Mouse (Mus musculus): ENCODE data around the gene Ctsw. TPM values are rescaled to one million over a fixed set of nuclear protein-coding genes. Genes with fewer than 3 reads are reported as not detected.

The Ctsw gene
- polyA plus RNA-seq (2015; fragmentation: Nextera tagmentation; extraction: Ambion mirVana) = 0.53 and 0.54 TPM in 2 replicates

- WGBS (ENCODE audit: insufficient replicate concordance) = 28% methylated on average over 5 of the region's 5 CpGs
- Histone ChIP-seq H3K27me3 (peaks cover 29% of the 10 kb centered on the region), H3K9ac (no peak within 1 kb of the TSS), H3K9me3 (replicated peaks) (no peaks in the 10 kb centered on the region), H3K36me3 (replicated peaks) (peaks cover 36% of the 10 kb centered on the region), H3K27ac (replicated peaks) (no peak within 1 kb of the TSS), H3K4me3 (replicated peaks) (no peak within 1 kb of the TSS), H3K4me1 (replicated peaks) (peaks cover 5% of the 10 kb centered on the region; the same call in 1 of the 2 replicates), H3K4me2 (no peak within 1 kb of the TSS)
- ATAC-seq (ENCODE audit: insufficient read depth) = no peak
Observed at GRCm38 (mm10) chr19:5468374-5468773, at the start of gene Ctsw. Gene Ctsw (minus strand): TSS chr19:5468507.

GRCm38 (mm10) chr19:5516906-5517505, 48.7 kb upstream of the Ctsw start:
- Histone ChIP-seq H3K9me3 (replicated peaks) (no peaks in the 10 kb centered on the region), H3K9ac (no peak overlapping the region), H3K27me3 (no peaks in the 10 kb centered on the region), H3K4me2 (no peak overlapping the region), H3K4me3 (replicated peaks) (no peak overlapping the region), H3K4me1 (replicated peaks) (peaks cover 14% of the 10 kb centered on the region), H3K36me3 (replicated peaks) (no peaks in the 10 kb centered on the region), H3K27ac (replicated peaks) (no peak overlapping the region)
- ATAC-seq (ENCODE audit: insufficient read depth) = no peak
- WGBS (ENCODE audit: insufficient replicate concordance) = 69% methylated on average over 8 of the region's 8 CpGs

GRCm38 (mm10) chr19:5515840-5516777, 47.8 kb upstream of the Ctsw start:
- WGBS (ENCODE audit: insufficient replicate concordance) = 84% methylated on average over 7 of the region's 7 CpGs
- Histone ChIP-seq H3K4me1 (replicated peaks) (peaks cover 23% of the 10 kb centered on the region), H3K4me3 (replicated peaks) (no peak overlapping the region), H3K9me3 (replicated peaks) (no peaks in the 10 kb centered on the region), H3K27me3 (no peaks in the 10 kb centered on the region), H3K36me3 (replicated peaks) (no peaks in the 10 kb centered on the region), H3K27ac (replicated peaks) (no peak overlapping the region), H3K4me2 (no peak overlapping the region), H3K9ac (no peak overlapping the region)
- no peak for ATAC-seq (ENCODE audit: insufficient read depth)

- Histone ChIP-seq H3K4me2 (peak overlapping the region; percentile 98), H3K9me3 (replicated peaks) (no peaks in the 10 kb centered on the region), H3K27ac (replicated peaks) (no peak overlapping the region; the same call in 1 of the 2 replicates), H3K4me1 (replicated peaks) (peaks cover 46% of the 10 kb centered on the region), H3K36me3 (replicated peaks) (no peaks in the 10 kb centered on the region), H3K27me3 (no peaks in the 10 kb centered on the region), H3K9ac (no peak overlapping the region), H3K4me3 (replicated peaks) (peak overlapping the region; percentile 68; the same call in 1 of the 2 replicates)
- WGBS (ENCODE audit: insufficient replicate concordance) = 46% methylated on average over 3 of the region's 3 CpGs
- ATAC-seq (ENCODE audit: insufficient read depth) = no peak
Observed at GRCm38 (mm10) chr19:5513005-5513349, 44.7 kb upstream of the Ctsw start.

- peak overlapping the region; percentile 98 for H3K4me2 ChIP-seq
- H3K36me3 ChIP-seq (replicated peaks) = no peaks in the 10 kb centered on the region
- H3K27ac ChIP-seq (replicated peaks) = peak overlapping the region; percentile 64
- ATAC-seq (ENCODE audit: insufficient read depth) = no peak
- peaks cover 47% of the 10 kb centered on the region for H3K4me1 ChIP-seq (replicated peaks)
- no peaks in the 10 kb centered on the region for H3K9me3 ChIP-seq (replicated peaks)
- WGBS (ENCODE audit: insufficient replicate concordance) = 17% methylated on average over 12 of the region's 12 CpGs
- no peaks in the 10 kb centered on the region for H3K27me3 ChIP-seq
- no peak overlapping the region for H3K9ac ChIP-seq
- H3K4me3 ChIP-seq (replicated peaks) = peak overlapping the region; percentile 68
Observed at GRCm38 (mm10) chr19:5512091-5513004, 44.0 kb upstream of the Ctsw start.

- no peak for ATAC-seq (ENCODE audit: insufficient read depth)
- Histone ChIP-seq H3K4me2 (peak overlapping the region; percentile 98), H3K9ac (peak overlapping the region; percentile 67), H3K9me3 (replicated peaks) (no peaks in the 10 kb centered on the region), H3K27me3 (no peaks in the 10 kb centered on the region), H3K36me3 (replicated peaks) (no peaks in the 10 kb centered on the region), H3K4me3 (replicated peaks) (peak overlapping the region; percentile 68), H3K4me1 (replicated peaks) (peaks cover 47% of the 10 kb centered on the region), H3K27ac (replicated peaks) (peak overlapping the region; percentile 71)
- WGBS (ENCODE audit: insufficient replicate concordance) = 20% methylated on average over 15 of the region's 15 CpGs
Observed at GRCm38 (mm10) chr19:5511074-5511632, 42.8 kb upstream of the Ctsw start.

- peak within 1 kb of the TSS; percentile 68 for H3K4me3 ChIP-seq (replicated peaks)
- no peaks in the 10 kb centered on the region for H3K27me3 ChIP-seq
- ATAC-seq (ENCODE audit: insufficient read depth) = peak; percentile 99
- WGBS (ENCODE audit: insufficient replicate concordance) = 3% methylated on average over 47 of the region's 47 CpGs
- no peaks in the 10 kb centered on the region for H3K36me3 ChIP-seq (replicated peaks)
- peaks cover 47% of the 10 kb centered on the region for H3K4me1 ChIP-seq (replicated peaks)
- H3K9ac ChIP-seq = peak within 1 kb of the TSS; percentile 67
- H3K4me2 ChIP-seq = peak within 1 kb of the TSS; percentile 98
- peak within 1 kb of the TSS; percentile 80 for H3K27ac ChIP-seq (replicated peaks)
- no peaks in the 10 kb centered on the region for H3K9me3 ChIP-seq (replicated peaks)
Observed at GRCm38 (mm10) chr19:5510031-5511026, 42.0 kb upstream of the Ctsw start, which contains the start of gene Snx32. Gene Snx32 (minus strand): TSS chr19:5510538.

GRCm38 (mm10) chr19:5503687-5504086, 35.4 kb upstream of the Ctsw start, which contains the start of gene 1700020D05Rik:
Gene 1700020D05Rik (minus strand): TSS chr19:5503787.
- Histone ChIP-seq H3K9me3 (replicated peaks) (no peaks in the 10 kb centered on the region), H3K4me3 (replicated peaks) (no peak within 1 kb of the TSS), H3K9ac (no peak within 1 kb of the TSS), H3K36me3 (replicated peaks) (0 out of 2 replicates have a peak, but pooled peaks cover 5% of the 10 kb centered on the region), H3K27ac (replicated peaks) (no peak within 1 kb of the TSS), H3K27me3 (no peaks in the 10 kb centered on the region), H3K4me2 (no peak within 1 kb of the TSS), H3K4me1 (replicated peaks) (0 out of 2 replicates have a peak, but pooled peaks cover 6% of the 10 kb centered on the region)
- no peak for ATAC-seq (ENCODE audit: insufficient read depth)
- 70% methylated on average over 17 of the region's 17 CpGs for WGBS (ENCODE audit: insufficient replicate concordance)

- H3K4me2 ChIP-seq = no peak overlapping the region
- no peak overlapping the region for H3K4me3 ChIP-seq (replicated peaks)
- H3K9me3 ChIP-seq (replicated peaks) = no peaks in the 10 kb centered on the region
- H3K27me3 ChIP-seq = no peaks in the 10 kb centered on the region
- no peak for ATAC-seq (ENCODE audit: insufficient read depth)
- no peaks in the 10 kb centered on the region for H3K4me1 ChIP-seq (replicated peaks)
- peaks cover 37% of the 10 kb centered on the region for H3K36me3 ChIP-seq (replicated peaks)
- H3K9ac ChIP-seq = no peak overlapping the region
- no peak overlapping the region for H3K27ac ChIP-seq (replicated peaks)
- WGBS (ENCODE audit: insufficient replicate concordance) = 66% methylated on average over 2 of the region's 2 CpGs
Observed at GRCm38 (mm10) chr19:5500330-5500875, 32.1 kb upstream of the Ctsw start.
